Mouse (Mus musculus): ENCODE data around the gene Tenm4. TPM values are rescaled to one million over a fixed set of nuclear protein-coding genes. Genes with fewer than 3 reads are reported as not detected.

The Tenm4 gene
- polyA plus RNA-seq, 1 experiment = 30.7 TPM

GRCm38 (mm10) chr7:96852781-96853180, 681.7 kb downstream of the Tenm4 start:
- no peak for DNase-seq (ENCODE audit: low read depth)

- DNase-seq (ENCODE audit: low read depth) = no peak
Observed at GRCm38 (mm10) chr7:96855867-96856406, 684.9 kb downstream of the Tenm4 start.

GRCm38 (mm10) chr7:96856518-96856917, 685.5 kb downstream of the Tenm4 start:
- DNase-seq (ENCODE audit: low read depth) = no peak

GRCm38 (mm10) chr7:96859077-96859476, 688.0 kb downstream of the Tenm4 start:
- no peak for DNase-seq (ENCODE audit: low read depth)

- DNase-seq (ENCODE audit: low read depth) = no peak
Observed at GRCm38 (mm10) chr7:96859684-96860083, 688.6 kb downstream of the Tenm4 start.

- DNase-seq (ENCODE audit: low read depth) = no peak
Observed at GRCm38 (mm10) chr7:96860650-96861049, 689.6 kb downstream of the Tenm4 start.

GRCm38 (mm10) chr7:96864894-96865722, 694.1 kb downstream of the Tenm4 start:
- no peak for DNase-seq (ENCODE audit: low read depth)

- DNase-seq (ENCODE audit: low read depth) = no peak
Observed at GRCm38 (mm10) chr7:96869079-96869810, 698.2 kb downstream of the Tenm4 start.

GRCm38 (mm10) chr7:96870473-96870872, 699.4 kb downstream of the Tenm4 start:
- DNase-seq (ENCODE audit: low read depth) = no peak

GRCm38 (mm10) chr7:96871031-96871430, 700.0 kb downstream of the Tenm4 start:
- no peak for DNase-seq (ENCODE audit: low read depth)

- no peak for DNase-seq (ENCODE audit: low read depth)
Observed at GRCm38 (mm10) chr7:96878511-96879276, 707.6 kb downstream of the Tenm4 start.

- DNase-seq (ENCODE audit: low read depth) = no peak
Observed at GRCm38 (mm10) chr7:96879593-96879992, 708.5 kb downstream of the Tenm4 start.

GRCm38 (mm10) chr7:96880221-96880944, 709.3 kb downstream of the Tenm4 start:
- DNase-seq (ENCODE audit: low read depth) = no peak

GRCm38 (mm10) chr7:96883297-96883696, 712.3 kb downstream of the Tenm4 start:
- no peak for DNase-seq (ENCODE audit: low read depth)

- no peak for DNase-seq (ENCODE audit: low read depth)
Observed at GRCm38 (mm10) chr7:96887088-96887654, 716.1 kb downstream of the Tenm4 start.

- no peak for DNase-seq (ENCODE audit: low read depth)
Observed at GRCm38 (mm10) chr7:96889061-96890034, 718.3 kb downstream of the Tenm4 start.

GRCm38 (mm10) chr7:96890035-96890621, 719.1 kb downstream of the Tenm4 start:
- no peak for DNase-seq (ENCODE audit: low read depth)

GRCm38 (mm10) chr7:96890987-96891386, 719.9 kb downstream of the Tenm4 start:
- no peak for DNase-seq (ENCODE audit: low read depth)

- no peak for DNase-seq (ENCODE audit: low read depth)
Observed at GRCm38 (mm10) chr7:96899036-96899569, 728.1 kb downstream of the Tenm4 start.
